ENCODE assay signal across 8 mouse cellular contexts in genomic region chr8:121898401-121898931, GRCm38 (mm10). TPM values are rescaled to one million over a fixed set of nuclear protein-coding genes. Genes with fewer than 3 reads are reported as not detected.
DNase-seq lines count a peak whose midpoint lies in the region; ATAC-seq lines count a peak whose summit lies in the region.

No protein-coding gene starts in this region.

- peak overlapping the region; percentile 37 for H3K4me2 ChIP-seq in embryonic facial prominence, embryonic 13.5 days
- peak overlapping the region; percentile 26 for H3K4me2 ChIP-seq in midbrain, embryonic 12.5 days (replicated peaks)

- H3K4me3 ChIP-seq in embryonic facial prominence, embryonic 13.5 days, result 0 out of 2 replicates have a peak overlapping the region, but pooled peaks have one; percentile 12
- H3K4me3 ChIP-seq in limb, embryonic 10.5 days, result no peak overlapping the region
- no peak overlapping the region for H3K4me3 ChIP-seq in midbrain, embryonic 12.5 days

- H3K9ac ChIP-seq in embryonic facial prominence, embryonic 13.5 days, result peak overlapping the region; percentile 55
- peak overlapping the region; percentile 25 for H3K9ac ChIP-seq in midbrain, embryonic 12.5 days (replicated peaks)

- H3K27ac ChIP-seq in embryonic facial prominence, embryonic 13.5 days, result peak overlapping the region; percentile 80
- peak overlapping the region; percentile 66 for H3K27ac ChIP-seq in limb, embryonic 10.5 days
- peak overlapping the region; percentile 90 for H3K27ac ChIP-seq in midbrain, embryonic 12.5 days (replicated peaks)

- peaks cover 33% of the 10 kb centered on the region for H3K4me1 ChIP-seq in embryonic facial prominence, embryonic 13.5 days
- H3K4me1 ChIP-seq in limb, embryonic 10.5 days, result peaks cover 57% of the 10 kb centered on the region
- peaks cover 41% of the 10 kb centered on the region for H3K4me1 ChIP-seq in midbrain, embryonic 12.5 days

- no peaks in the 10 kb centered on the region for H3K9me3 ChIP-seq in embryonic facial prominence, embryonic 13.5 days
- no peaks in the 10 kb centered on the region for H3K9me3 ChIP-seq in limb, embryonic 10.5 days (replicated peaks)
- no peaks in the 10 kb centered on the region for H3K9me3 ChIP-seq in midbrain, embryonic 12.5 days

- no peaks in the 10 kb centered on the region for H3K27me3 ChIP-seq in embryonic facial prominence, embryonic 13.5 days
- no peaks in the 10 kb centered on the region for H3K27me3 ChIP-seq in limb, embryonic 10.5 days (ENCODE audit: low read depth, poor library complexity, severe bottlenecking)
- no peaks in the 10 kb centered on the region for H3K27me3 ChIP-seq in midbrain, embryonic 12.5 days

- peak; percentile 79 for ATAC-seq in embryonic facial prominence, embryonic 13.5 days (ENCODE audit: insufficient number of reproducible peaks, insufficient read depth, low FRiP score, low TSS enrichment, low read depth)
- ATAC-seq in midbrain, embryonic 12.5 days (ENCODE audit: low FRiP score, low read depth), result peak; percentile 84

- WGBS in embryonic facial prominence, embryonic 13.5 days, result 14% methylated on average over 4 of the region's 4 CpGs
- 4% methylated on average over 4 of the region's 4 CpGs for WGBS in limb, embryonic 10.5 days
- 4% methylated on average over 4 of the region's 4 CpGs for WGBS in midbrain, embryonic 12.5 days

- DNase-seq in ovary, postnatal 36 days (ENCODE audit: low spot score), result peak; percentile 72
- DNase-seq in ovary, postnatal 10 days (ENCODE audit: low spot score), result no peak
- peak; percentile 98 for DNase-seq in heart, adult 11 months
- peak; percentile 50 for DNase-seq in kidney, adult 18-20 months
- DNase-seq in limb, embryonic 10.5 days (ENCODE audit: low spot score), result peak; percentile 64
- peak; percentile 65 to 74 for DNase-seq in spleen, postnatal 14 days (ENCODE audit: low spot score in 2 of 2)

- H3K36me3 ChIP-seq in embryonic facial prominence, embryonic 13.5 days, result peaks cover 11% of the 10 kb centered on the region
- H3K36me3 ChIP-seq in limb, embryonic 10.5 days, result peaks cover 12% of the 10 kb centered on the region
- H3K36me3 ChIP-seq in midbrain, embryonic 12.5 days, result 0 out of 2 replicates have a peak, but pooled peaks cover 3% of the 10 kb centered on the region

RNA-seq across cellular contexts. Expression of gene Slc7a5, which starts 9.0 kb away (rescaled TPM):
- polyA plus RNA-seq in embryonic facial prominence, embryonic 13.5 days (2015; fragmentation: Nextera tagmentation; extraction: Ambion mirVana), result 16.1 and 18.3 TPM in 2 replicates
- polyA plus RNA-seq in limb, embryonic 10.5 days (2016; fragmentation: Nextera tagmentation; extraction: Ambion mirVana), result 16.8 and 19.3 TPM in 2 replicates
- 37.6 and 37.9 TPM in 2 replicates for polyA plus RNA-seq in midbrain, embryonic 12.5 days (2016; fragmentation: Nextera tagmentation; extraction: Ambion mirVana)

RNA-seq across cellular contexts. Expression of gene Car5a, which starts 46.2 kb away (rescaled TPM):
- not detected in 2 replicates for polyA plus RNA-seq in embryonic facial prominence, embryonic 13.5 days (2015; fragmentation: Nextera tagmentation; extraction: Ambion mirVana)
- polyA plus RNA-seq in limb, embryonic 10.5 days (2016; fragmentation: Nextera tagmentation; extraction: Ambion mirVana), result 0.20 TPM in 1 of 2 replicates, not detected in the other
- polyA plus RNA-seq in midbrain, embryonic 12.5 days (2016; fragmentation: Nextera tagmentation; extraction: Ambion mirVana), result 0.23 TPM in 1 of 2 replicates, not detected in the other

RNA-seq across cellular contexts. Expression of gene Banp, which starts 51.1 kb away (rescaled TPM):
- polyA plus RNA-seq in embryonic facial prominence, embryonic 13.5 days (2015; fragmentation: Nextera tagmentation; extraction: Ambion mirVana), result 42.6 and 49.4 TPM in 2 replicates
- 55.4 and 60.0 TPM in 2 replicates for polyA plus RNA-seq in limb, embryonic 10.5 days (2016; fragmentation: Nextera tagmentation; extraction: Ambion mirVana)
- polyA plus RNA-seq in midbrain, embryonic 12.5 days (2016; fragmentation: Nextera tagmentation; extraction: Ambion mirVana), result 58.8 and 66.6 TPM in 2 replicates
